Mouse (Mus musculus) small intestine, adult 2 months (tissue): ENCODE results near the gene Xpo5.

Experiments used
- CTCF ChIP-seq: fragments of 200-500 bp; IDR thresholded peaks from 2 replicates; pipeline ENCODE4 v1.5.1; 2012; ENCODE audit warnings: low read depth, mild to moderate bottlenecking, control low read depth, inconsistent platforms, low read length, moderate library complexity, mixed read lengths; ENCODE audit not compliant: insufficient replicate concordance, insufficient read length; ENCODE audit errors: extremely low read depth
- POLR2A ChIP-seq: fragments of 200-500 bp; IDR thresholded peaks from 2 replicates; pipeline ENCODE4 v1.6.1; 2012; ENCODE audit warnings: low read depth, mild to moderate bottlenecking, control low read depth, inconsistent platforms, low read length, moderate library complexity

DNA sequence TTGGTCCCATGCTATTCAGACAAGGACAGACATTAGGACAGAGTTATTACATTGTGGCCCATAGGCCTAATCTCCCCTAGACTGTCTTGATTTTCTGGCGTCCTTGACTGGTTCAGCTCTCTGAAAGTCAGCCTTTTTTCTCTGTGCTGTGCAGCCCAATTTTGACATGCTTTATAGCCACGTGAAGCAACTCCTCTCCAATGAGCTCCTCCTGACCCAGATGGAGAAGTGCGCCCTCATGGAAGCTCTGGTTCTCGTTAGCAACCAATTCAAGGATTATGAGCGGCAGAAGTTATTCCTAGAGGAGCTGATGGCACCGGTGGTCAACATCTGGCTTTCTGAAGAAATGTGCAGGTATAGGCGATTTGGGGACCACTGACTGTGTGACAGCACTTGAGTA is 25.0 kb downstream of the Xpo5 start:
- no peak for TF ChIP-seq CTCF
- no peak for TF ChIP-seq POLR2A
